Mouse (Mus musculus) limb, embryonic 15.5 days (tissue): ENCODE measurements at regions not wholly inside any gene's neighbourhood (a gene's known extent, or its start where the extent isn't known, plus 50 kb on each side); places are given as distances from the start of the nearest gene placed in this dataset.

Experiments used
- ATAC-seq: fragments of 200-750 bp; cut with Nextera tagmentation; 2 replicates; pipeline ENCODE4 v1.8.0; 2017; ENCODE audit warnings: low read depth, moderate TSS enrichment; ENCODE audit not compliant: insufficient number of reproducible peaks, low FRiP score, low TSS enrichment
- H3K27ac ChIP-seq: fragments of 300-500 bp; sonication (generic); 2 replicates; pipeline ENCODE4 v1.5.1; 2015; ENCODE audit warnings: moderate library complexity, mild to moderate bottlenecking, inconsistent platforms
- H3K27me3 ChIP-seq: fragments of 300-500 bp; sonication (generic); 2 replicates; pipeline ENCODE4 v1.6.1; 2015; ENCODE audit warnings: inconsistent platforms
- H3K36me3 ChIP-seq: fragments of 300-500 bp; sonication (generic); 2 replicates; pipeline ENCODE4 v1.6.1; 2015; ENCODE audit warnings: inconsistent platforms
- H3K4me1 ChIP-seq: fragments of 300-500 bp; sonication (generic); 2 replicates; pipeline ENCODE4 v1.6.1; 2015; ENCODE audit warnings: inconsistent platforms
- H3K4me2 ChIP-seq: fragments of 300-500 bp; sonication (generic); 2 replicates; pipeline ENCODE4 v1.6.1; 2015; ENCODE audit warnings: mild to moderate bottlenecking, inconsistent platforms
- H3K4me3 ChIP-seq: fragments of 300-500 bp; sonication (generic); 2 replicates; pipeline ENCODE4 v1.5.1; 2015; ENCODE audit warnings: mild to moderate bottlenecking, inconsistent platforms
- H3K9ac ChIP-seq: fragments of 300-500 bp; sonication (generic); 2 replicates; pipeline ENCODE4 v1.6.1; 2015; ENCODE audit warnings: inconsistent platforms
- H3K9me3 ChIP-seq: fragments of 300-500 bp; sonication (generic); 2 replicates; pipeline ENCODE4 v1.6.1; 2016; ENCODE audit warnings: inconsistent platforms
- WGBS: fragments of 180-500 bp; shearing (Covaris S2); methylation state at CpG from one replicate; pipeline ENCODE4 v1.1.7; 2015; 5-methylcytosine and 5-hydroxymethylcytosine counted together

- ATAC-seq: no peak
- Histone ChIP-seq H3K4me2 (no peak overlapping the region), H3K9me3 (no peaks in the 10 kb centered on the region), H3K27me3 (no peaks in the 10 kb centered on the region), H3K4me1 (no peaks in the 10 kb centered on the region), H3K36me3 (no peaks in the 10 kb centered on the region), H3K9ac (no peak overlapping the region), H3K4me3 (no peak overlapping the region), H3K27ac (no peak overlapping the region)
- 69% methylated on average over 7 of the region's 7 CpGs for WGBS
These were observed 55.5 kb upstream of the Trio start for GRCm38 (mm10) chr15:28081147-28081546.

GRCm38 (mm10) chr15:28082411-28082810 lies 56.8 kb upstream of the Trio start:
- no peak overlapping the region for H3K9ac ChIP-seq
- H3K36me3 ChIP-seq: no peaks in the 10 kb centered on the region
- H3K27ac ChIP-seq: no peak overlapping the region
- H3K4me3 ChIP-seq: no peak overlapping the region
- H3K4me2 ChIP-seq: no peak overlapping the region
- no peaks in the 10 kb centered on the region for H3K27me3 ChIP-seq
- 81% methylated on average over 5 of the region's 5 CpGs for WGBS
- H3K9me3 ChIP-seq: no peaks in the 10 kb centered on the region
- H3K4me1 ChIP-seq: no peaks in the 10 kb centered on the region
- no peak for ATAC-seq

GRCm38 (mm10) chr15:28105956-28106355 lies 80.3 kb upstream of the Trio start:
- no peak for ATAC-seq

GRCm38 (mm10) chr15:28109916-28110315 lies 84.3 kb upstream of the Trio start:
- no peaks in the 10 kb centered on the region for H3K9me3 ChIP-seq
- no peaks in the 10 kb centered on the region for H3K4me1 ChIP-seq
- 57% methylated on average over 8 of the region's 8 CpGs for WGBS
- H3K9ac ChIP-seq: no peak overlapping the region
- no peaks in the 10 kb centered on the region for H3K27me3 ChIP-seq
- H3K36me3 ChIP-seq: no peaks in the 10 kb centered on the region
- no peak overlapping the region for H3K27ac ChIP-seq
- no peak for ATAC-seq
- H3K4me2 ChIP-seq: no peak overlapping the region
- no peak overlapping the region for H3K4me3 ChIP-seq

More at GRCm38 (mm10) chr15:28105956-28106355, 80.3 kb upstream of the Trio start:
- H3K9me3 ChIP-seq: no peaks in the 10 kb centered on the region
- 77% methylated on average over 5 of the region's 5 CpGs for WGBS
- H3K27me3 ChIP-seq: no peaks in the 10 kb centered on the region
- H3K4me3 ChIP-seq: no peak overlapping the region
- H3K9ac ChIP-seq: no peak overlapping the region
- no peak overlapping the region for H3K27ac ChIP-seq
- no peak overlapping the region for H3K4me2 ChIP-seq
- H3K4me1 ChIP-seq: no peaks in the 10 kb centered on the region
- H3K36me3 ChIP-seq: no peaks in the 10 kb centered on the region

GRCm38 (mm10) chr15:28113491-28113890 lies 87.8 kb upstream of the Trio start:
- no peak for ATAC-seq
- no peak overlapping the region for H3K4me2 ChIP-seq
- H3K27ac ChIP-seq: no peak overlapping the region
- no peaks in the 10 kb centered on the region for H3K27me3 ChIP-seq
- H3K4me1 ChIP-seq: no peaks in the 10 kb centered on the region
- WGBS: 74% methylated on average over 4 of the region's 4 CpGs
- H3K4me3 ChIP-seq: no peak overlapping the region
- no peaks in the 10 kb centered on the region for H3K9me3 ChIP-seq
- H3K9ac ChIP-seq: no peak overlapping the region
- no peaks in the 10 kb centered on the region for H3K36me3 ChIP-seq

GRCm38 (mm10) chr15:28114180-28114747 lies 88.6 kb upstream of the Trio start:
- H3K36me3 ChIP-seq: no peaks in the 10 kb centered on the region
- no peak overlapping the region for H3K9ac ChIP-seq
- H3K27ac ChIP-seq: no peak overlapping the region
- no peak for ATAC-seq
- no peak overlapping the region for H3K4me2 ChIP-seq
- H3K9me3 ChIP-seq: no peaks in the 10 kb centered on the region
- 82% methylated on average over 6 of the region's 6 CpGs for WGBS
- H3K4me3 ChIP-seq: no peak overlapping the region
- H3K4me1 ChIP-seq: no peaks in the 10 kb centered on the region
- no peaks in the 10 kb centered on the region for H3K27me3 ChIP-seq

- 79% methylated on average over 3 of the region's 3 CpGs for WGBS
- Histone ChIP-seq H3K27ac (no peak overlapping the region), H3K36me3 (no peaks in the 10 kb centered on the region), H3K9ac (no peak overlapping the region), H3K4me1 (no peaks in the 10 kb centered on the region), H3K4me2 (no peak overlapping the region), H3K27me3 (no peaks in the 10 kb centered on the region), H3K4me3 (no peak overlapping the region), H3K9me3 (no peaks in the 10 kb centered on the region)
- no peak for ATAC-seq
These were observed 76.7 kb upstream of the Dnah5 start for GRCm38 (mm10) chr15:28126846-28127245.

- Histone ChIP-seq H3K9me3 (no peaks in the 10 kb centered on the region), H3K4me2 (no peak overlapping the region), H3K27ac (no peak overlapping the region), H3K4me1 (peaks cover 4% of the 10 kb centered on the region; the same call in 1 of the 2 replicates), H3K36me3 (no peaks in the 10 kb centered on the region), H3K27me3 (no peaks in the 10 kb centered on the region), H3K9ac (no peak overlapping the region), H3K4me3 (no peak overlapping the region)
- 95% methylated on average over 7 of the region's 7 CpGs for whole genome bisulfite sequencing
- no peak for ATAC-seq
These were observed 74.0 kb upstream of the Dnah5 start for GRCm38 (mm10) chr15:28129536-28129935.

- Histone ChIP-seq H3K4me2 (no peak overlapping the region), H3K27me3 (no peaks in the 10 kb centered on the region), H3K4me1 (peaks cover 4% of the 10 kb centered on the region; the same call in 1 of the 2 replicates), H3K9me3 (no peaks in the 10 kb centered on the region), H3K36me3 (no peaks in the 10 kb centered on the region), H3K9ac (no peak overlapping the region), H3K27ac (no peak overlapping the region), H3K4me3 (no peak overlapping the region)
- ATAC-seq: no peak
- 81% methylated on average over 4 of the region's 4 CpGs for WGBS
These were observed 72.0 kb upstream of the Dnah5 start for GRCm38 (mm10) chr15:28131546-28131945.

- H3K4me3 ChIP-seq: no peak overlapping the region
- WGBS: 45% methylated on average over 10 of the region's 10 CpGs
- peaks cover 4% of the 10 kb centered on the region; the same call in 1 of the 2 replicates for H3K4me1 ChIP-seq
- H3K4me2 ChIP-seq: no peak overlapping the region
- ATAC-seq: peak; percentile 76; the same call in 1 of the 2 replicates
- no peaks in the 10 kb centered on the region for H3K9me3 ChIP-seq
- H3K9ac ChIP-seq: no peak overlapping the region
- no peak overlapping the region for H3K27ac ChIP-seq
- no peaks in the 10 kb centered on the region for H3K27me3 ChIP-seq
- H3K36me3 ChIP-seq: no peaks in the 10 kb centered on the region
These were observed 70.3 kb upstream of the Dnah5 start for GRCm38 (mm10) chr15:28133171-28133810.

GRCm38 (mm10) chr15:28134206-28134605 lies 69.3 kb upstream of the Dnah5 start:
- Histone ChIP-seq H3K4me1 (peaks cover 4% of the 10 kb centered on the region; the same call in 1 of the 2 replicates), H3K4me2 (no peak overlapping the region), H3K36me3 (no peaks in the 10 kb centered on the region), H3K9me3 (no peaks in the 10 kb centered on the region), H3K4me3 (no peak overlapping the region), H3K27me3 (no peaks in the 10 kb centered on the region), H3K9ac (no peak overlapping the region), H3K27ac (0 out of 2 replicates have a peak overlapping the region, but pooled peaks have one; percentile 5)
- WGBS: 60% methylated on average over 2 of the region's 2 CpGs
- ATAC-seq: no peak

- H3K27ac ChIP-seq: no peak overlapping the region
- WGBS: 80% methylated on average over 2 of the region's 2 CpGs
- no peak for ATAC-seq
- no peaks in the 10 kb centered on the region for H3K36me3 ChIP-seq
- H3K4me1 ChIP-seq: no peaks in the 10 kb centered on the region
- H3K9me3 ChIP-seq: no peaks in the 10 kb centered on the region
- no peak overlapping the region for H3K9ac ChIP-seq
- no peaks in the 10 kb centered on the region for H3K27me3 ChIP-seq
- no peak overlapping the region for H3K4me2 ChIP-seq
- H3K4me3 ChIP-seq: no peak overlapping the region
These were observed 64.7 kb upstream of the Dnah5 start for GRCm38 (mm10) chr15:28138806-28139205.
